Mouse (Mus musculus) spleen, postnatal 4 days (tissue): ENCODE results near the gene Olfr1436.
"Not testable (repeated sequence)": the region's sequence is repeated elsewhere in the genome, so short reads cannot be mapped to it uniquely, and the experiment has no call there.

Experiments
- DNase-seq, 2 experiments: peaks; one replicate each; pipeline ENCODE4 v3.0.0; 2022; ENCODE audit warnings: low spot score in 2 of 2

Olfr1436 gene

DNA sequence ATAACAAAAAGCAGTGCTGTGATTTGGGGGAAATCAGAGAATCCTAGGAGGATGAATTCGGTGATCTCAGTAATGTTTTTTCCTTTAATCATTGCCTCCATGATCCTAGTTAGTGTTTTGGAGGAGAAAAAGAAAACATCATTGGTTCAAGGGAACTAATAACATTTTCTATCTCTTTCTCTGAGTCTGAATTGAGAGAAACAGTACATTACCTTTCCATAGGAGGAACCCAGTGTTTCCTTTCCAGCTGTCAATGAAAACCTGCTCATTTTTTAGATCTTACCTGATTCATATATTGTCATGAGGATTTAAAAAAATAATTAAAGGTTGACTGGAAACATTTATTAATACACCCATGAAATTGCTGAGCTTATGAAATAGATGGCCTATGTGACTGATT lies at the start of gene Olfr1436:
Gene Olfr1436, minus strand, starts transcription at position 101 of the 400 bp plus-strand sequence.
- DNase-seq = not testable (repeated sequence)

DNA sequence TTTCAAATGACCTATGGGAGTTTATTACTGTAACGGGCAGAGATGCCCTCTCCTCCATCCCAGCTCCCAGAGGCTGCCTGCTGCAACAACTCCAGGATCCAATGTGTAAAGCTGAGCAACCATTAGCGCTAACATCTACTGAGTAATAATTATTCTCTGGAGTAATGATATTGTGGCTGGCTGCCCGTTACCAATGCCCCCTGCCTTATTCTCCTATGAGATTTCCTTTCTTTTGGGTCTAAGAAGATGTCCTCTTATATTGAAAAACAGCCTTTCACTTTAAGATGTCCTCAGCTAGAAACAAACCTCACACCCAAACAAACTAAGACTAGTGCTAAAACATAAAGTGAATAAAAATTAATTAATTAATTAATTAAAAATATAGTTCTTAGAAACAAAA lies 36.9 kb upstream of the Olfr1436 start, which contains the start of gene Olfr1438-ps1:
Gene Olfr1438-ps1, minus strand, starts transcription at position 101 of the 400 bp plus-strand sequence.
- DNase-seq = no peak

DNA sequence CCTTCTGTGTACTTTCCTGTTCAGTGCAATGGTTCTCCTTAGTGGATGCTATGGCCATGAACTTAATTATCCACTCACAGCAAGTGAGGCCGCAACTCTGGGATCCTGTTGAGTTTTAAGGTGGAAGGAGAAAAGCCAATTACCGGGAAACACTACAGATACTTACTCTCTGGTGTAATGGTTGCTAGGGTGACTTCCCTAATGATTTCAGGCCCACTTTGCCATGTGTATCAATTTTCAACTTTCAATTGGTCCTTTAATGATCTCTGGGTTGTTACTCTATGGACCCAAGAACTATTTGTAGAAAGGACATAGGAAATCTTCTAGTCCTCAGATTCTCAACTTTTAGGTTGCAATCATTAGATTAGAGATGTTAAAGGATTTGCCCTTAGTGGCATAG lies 26.1 kb upstream of the Olfr1436 start, which contains the start of gene Olfr1437:
Gene Olfr1437, minus strand, starts transcription at position 101 of the 400 bp plus-strand sequence.
- DNase-seq = no peak

DNA sequence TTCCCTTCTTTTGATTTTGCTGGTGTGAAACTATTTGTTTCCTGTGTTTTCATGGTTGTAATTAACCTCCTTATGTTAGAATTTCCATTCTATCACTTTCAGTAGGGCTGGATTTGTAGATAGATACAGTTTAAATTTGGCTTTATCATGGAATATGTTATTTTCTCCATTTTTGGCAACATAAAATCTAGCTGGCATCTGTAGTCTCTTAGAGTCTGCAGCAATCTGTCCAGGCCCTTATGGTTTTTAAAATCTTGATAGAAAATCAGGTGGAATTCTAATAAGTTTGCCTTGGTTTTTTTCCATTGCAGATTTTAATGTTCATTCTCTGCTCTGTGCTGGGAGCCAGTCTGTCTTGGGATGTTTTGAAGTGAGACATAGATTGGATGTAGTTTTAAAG lies 6.0 kb downstream of the Olfr1436 start:
- DNase-seq = no peak

DNA sequence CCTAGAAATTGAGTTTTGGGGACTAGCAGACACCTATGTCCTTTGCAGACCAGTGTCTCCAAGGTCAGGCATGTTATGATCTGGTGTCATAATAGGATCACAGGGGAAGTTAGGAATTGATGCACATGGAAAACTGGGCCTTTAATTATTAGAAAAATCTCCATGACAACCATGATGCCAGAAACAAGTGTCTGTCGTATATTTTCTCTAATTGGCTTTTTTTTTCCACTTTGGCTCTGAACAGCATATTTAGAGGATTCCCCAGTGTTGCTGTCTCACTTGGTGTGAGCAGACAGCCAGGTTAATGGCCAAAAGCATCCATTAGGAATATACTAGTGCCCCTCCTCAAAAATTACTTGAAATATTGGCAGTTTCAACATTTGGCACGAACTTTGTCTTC lies 19.4 kb downstream of the Olfr1436 start, which contains the start of gene Olfr1434:
Gene Olfr1434, plus strand, starts transcription at position 301 of the 400 bp plus-strand sequence.
- DNase-seq = no peak

DNA sequence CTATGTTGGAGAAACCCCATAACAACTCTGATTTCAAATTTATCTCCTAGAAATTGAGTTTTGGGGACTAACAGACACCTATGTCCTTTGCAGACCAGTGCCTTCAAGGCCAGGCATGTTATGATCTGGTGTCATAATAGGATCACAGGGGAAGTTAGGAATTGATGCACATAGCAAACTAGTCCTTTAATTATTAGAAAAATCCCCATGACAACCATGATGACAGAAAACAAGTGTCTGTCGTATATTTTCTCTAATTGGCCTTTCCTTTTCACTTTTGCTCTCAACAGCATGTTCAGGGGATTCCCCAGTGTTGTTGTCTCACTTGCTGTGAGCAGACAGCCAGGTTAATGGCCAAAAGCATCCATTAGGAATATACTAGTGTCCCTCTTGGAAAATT lies 38.2 kb downstream of the Olfr1436 start, which contains the start of gene Olfr235:
Gene Olfr235, plus strand, starts transcription at position 301 of the 400 bp plus-strand sequence.
- no peak for DNase-seq
